Mouse (Mus musculus): ENCODE measurements around the gene Acox2. TPM values are rescaled to one million over a fixed set of nuclear protein-coding genes. Genes with fewer than 3 reads are reported as not detected.

Gene Acox2
- polyA plus RNA-seq, 1 experiment from 2014 or later: 1.3 TPM

DNA sequence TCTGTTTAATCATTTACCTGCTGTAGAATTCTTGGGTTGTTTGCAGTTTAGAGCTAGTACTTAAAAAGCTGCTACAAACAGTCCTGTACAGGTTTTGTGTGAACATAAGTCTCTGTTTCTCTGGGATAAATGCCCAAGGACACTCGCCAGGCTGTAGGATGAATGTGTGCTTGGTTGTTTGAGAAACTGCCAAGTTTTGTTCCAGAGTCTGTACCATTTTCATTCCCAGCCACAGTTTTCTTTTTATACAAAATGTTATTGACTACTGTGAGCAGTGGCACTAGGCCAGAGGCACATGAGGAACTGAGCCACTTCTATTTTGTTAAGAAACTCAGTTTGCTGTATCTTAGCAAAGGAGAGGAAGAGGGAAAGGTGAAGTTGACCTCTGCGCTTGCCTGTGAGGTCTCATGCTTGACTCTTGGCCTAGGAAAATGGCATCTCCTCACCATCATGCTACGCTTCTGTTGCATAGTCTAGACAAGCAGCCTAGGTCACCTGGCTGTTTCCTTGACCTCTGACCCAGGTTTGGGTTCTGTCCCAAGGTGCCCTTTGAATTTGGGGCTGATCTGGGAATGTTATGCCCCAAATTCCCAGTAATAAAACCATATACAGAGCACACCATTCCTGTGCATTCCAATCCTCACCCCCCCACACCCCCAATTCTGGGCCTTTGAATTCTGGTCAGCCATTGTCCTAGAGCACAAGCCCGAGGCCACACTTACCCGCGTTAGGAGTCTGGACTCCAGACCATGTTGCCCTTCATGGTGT is 72.7 kb downstream of the Acox2 start:
- no peaks in the 10 kb centered on the region for H3K36me3 ChIP-seq (ENCODE audit: control insufficient read depth, insufficient read depth, low read length)
- no peak overlapping the region for H3K4me2 ChIP-seq (ENCODE audit: low read depth, low read length)
- H3K4me1 ChIP-seq (replicated peaks; ENCODE audit: control insufficient read depth, insufficient read depth, low read length): no peaks in the 10 kb centered on the region
- no peak overlapping the region for H3K4me3 ChIP-seq (ENCODE audit: low read length)
- peak; percentile 34; the same call in 1 of the 2 replicates for ATAC-seq (ENCODE audit: low read depth)
- H3K27me3 ChIP-seq (ENCODE audit: control insufficient read depth, insufficient read depth, low read depth, low read length): no peaks in the 10 kb centered on the region
- no peak overlapping the region for H3K9ac ChIP-seq (ENCODE audit: low read length)
- no peak overlapping the region for H3K27ac ChIP-seq (ENCODE audit: low read length)
- WGBS: 76% methylated on average over 6 of the region's 6 CpGs
- H3K9me3 ChIP-seq (ENCODE audit: control insufficient read depth, low read length): no peaks in the 10 kb centered on the region

DNA sequence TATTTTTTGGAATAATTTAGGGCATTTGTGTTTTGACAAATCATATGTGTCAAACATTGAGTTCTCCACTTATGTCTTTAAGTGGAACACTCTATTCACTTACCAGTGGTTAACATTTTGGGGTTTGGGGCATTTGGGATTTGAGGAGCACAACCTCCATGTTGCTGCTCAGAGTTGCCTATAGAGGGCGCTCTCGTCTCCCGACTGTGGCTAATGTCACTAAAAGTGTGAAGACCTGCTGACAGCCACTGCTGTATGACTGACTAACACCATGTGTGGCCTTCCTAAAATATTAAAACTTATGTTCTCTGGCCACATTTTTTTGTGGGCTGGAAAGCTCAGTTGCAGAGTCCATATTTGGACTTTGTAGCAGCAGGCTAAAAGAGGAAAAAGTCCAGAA is 75.8 kb downstream of the Acox2 start:
- H3K36me3 ChIP-seq (ENCODE audit: control insufficient read depth, insufficient read depth, low read length): no peaks in the 10 kb centered on the region
- no peak overlapping the region for H3K9ac ChIP-seq (ENCODE audit: low read length)
- no peak overlapping the region for H3K27ac ChIP-seq (ENCODE audit: low read length)
- H3K9me3 ChIP-seq (ENCODE audit: control insufficient read depth, low read length): no peaks in the 10 kb centered on the region
- no peak overlapping the region for H3K4me2 ChIP-seq (ENCODE audit: low read depth, low read length)
- H3K4me3 ChIP-seq (ENCODE audit: low read length): no peak overlapping the region
- ATAC-seq (ENCODE audit: low read depth): no peak
- H3K4me1 ChIP-seq (replicated peaks; ENCODE audit: control insufficient read depth, insufficient read depth, low read length): no peaks in the 10 kb centered on the region
- no peaks in the 10 kb centered on the region for H3K27me3 ChIP-seq (ENCODE audit: control insufficient read depth, insufficient read depth, low read depth, low read length)
- 54% methylated on average over 3 of the region's 3 CpGs for WGBS

GRCm38 (mm10) chr14:8180371-8181035 is 78.7 kb downstream of the Acox2 start:
- Histone ChIP-seq H3K9me3 (ENCODE audit: control insufficient read depth, low read length) (no peaks in the 10 kb centered on the region), H3K27me3 (ENCODE audit: control insufficient read depth, insufficient read depth, low read depth, low read length) (no peaks in the 10 kb centered on the region), H3K36me3 (ENCODE audit: control insufficient read depth, insufficient read depth, low read length) (no peaks in the 10 kb centered on the region), H3K4me1 (replicated peaks; ENCODE audit: control insufficient read depth, insufficient read depth, low read length) (no peaks in the 10 kb centered on the region), H3K4me2 (ENCODE audit: low read depth, low read length) (no peak overlapping the region), H3K9ac (ENCODE audit: low read length) (no peak overlapping the region), H3K27ac (ENCODE audit: low read length) (no peak overlapping the region), H3K4me3 (ENCODE audit: low read length) (no peak overlapping the region)
- ATAC-seq (ENCODE audit: low read depth): no peak
- WGBS: 67% methylated on average over 4 of the region's 4 CpGs

DNA sequence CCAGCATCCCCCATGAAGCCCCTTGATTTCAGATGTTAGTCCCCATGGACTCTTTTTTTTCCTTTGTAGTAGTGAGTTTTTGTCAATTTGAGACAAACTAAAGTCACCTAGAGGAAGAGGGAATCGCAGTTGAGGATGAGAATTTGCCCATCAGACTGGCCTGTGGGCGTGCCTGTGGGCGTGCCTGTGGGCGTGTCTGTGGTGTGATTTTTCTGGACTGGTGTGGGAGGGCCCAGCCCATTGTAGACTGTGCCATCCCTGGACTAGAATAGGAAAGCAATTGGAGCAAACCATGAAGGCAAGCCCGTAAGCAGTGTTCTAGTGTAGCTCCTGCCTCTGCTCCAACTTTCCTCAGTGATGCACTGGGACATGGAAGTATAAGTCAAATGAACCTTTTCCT is 82.9 kb downstream of the Acox2 start:
- Histone ChIP-seq H3K4me3 (ENCODE audit: low read length) (no peak overlapping the region), H3K9me3 (ENCODE audit: control insufficient read depth, low read length) (no peaks in the 10 kb centered on the region), H3K36me3 (ENCODE audit: control insufficient read depth, insufficient read depth, low read length) (no peaks in the 10 kb centered on the region), H3K4me1 (replicated peaks; ENCODE audit: control insufficient read depth, insufficient read depth, low read length) (peaks cover 8% of the 10 kb centered on the region), H3K9ac (ENCODE audit: low read length) (no peak overlapping the region), H3K4me2 (ENCODE audit: low read depth, low read length) (no peak overlapping the region), H3K27me3 (ENCODE audit: control insufficient read depth, insufficient read depth, low read depth, low read length) (no peaks in the 10 kb centered on the region), H3K27ac (ENCODE audit: low read length) (no peak overlapping the region)
- no peak for ATAC-seq (ENCODE audit: low read depth)
- 44% methylated on average over 5 of the region's 5 CpGs for WGBS

Other genes starting within 250 kb of the Acox2 start
- 44.5 and 47.6 TPM in 2 replicates for gene Rpp14, start 179.0 kb downstream of the Acox2 start, polyA plus RNA-seq (2015; fragmentation: Nextera tagmentation; extraction: Ambion mirVana)
- gene Pxk, start 161.1 kb downstream of the Acox2 start, polyA plus RNA-seq (2015; fragmentation: Nextera tagmentation; extraction: Ambion mirVana): 41.5 and 42.7 TPM in 2 replicates
- gene Pdhb, start 86.3 kb downstream of the Acox2 start, polyA plus RNA-seq (2015; fragmentation: Nextera tagmentation; extraction: Ambion mirVana): 178 and 188 TPM in 2 replicates
- gene Kctd6, start 45.2 kb downstream of the Acox2 start, polyA plus RNA-seq (2015; fragmentation: Nextera tagmentation; extraction: Ambion mirVana): 3.0 and 3.2 TPM in 2 replicates
- gene Fam107a, start 58.7 kb upstream of the Acox2 start, polyA plus RNA-seq (2015; fragmentation: Nextera tagmentation; extraction: Ambion mirVana): 0.40 and 0.58 TPM in 2 replicates
- gene Oit1, start 119.4 kb upstream of the Acox2 start, polyA plus RNA-seq (2015; fragmentation: Nextera tagmentation; extraction: Ambion mirVana): 2.8 and 4.3 TPM in 2 replicates